Mouse (Mus musculus): Measurements from ENCODE around the gene Lrrc58. TPM values are rescaled to one million over a fixed set of nuclear protein-coding genes. Genes with fewer than 3 reads are reported as not detected.

Lrrc58 gene
- total RNA-seq (2023), result 22.0 and 30.0 TPM in 2 replicates

DNA sequence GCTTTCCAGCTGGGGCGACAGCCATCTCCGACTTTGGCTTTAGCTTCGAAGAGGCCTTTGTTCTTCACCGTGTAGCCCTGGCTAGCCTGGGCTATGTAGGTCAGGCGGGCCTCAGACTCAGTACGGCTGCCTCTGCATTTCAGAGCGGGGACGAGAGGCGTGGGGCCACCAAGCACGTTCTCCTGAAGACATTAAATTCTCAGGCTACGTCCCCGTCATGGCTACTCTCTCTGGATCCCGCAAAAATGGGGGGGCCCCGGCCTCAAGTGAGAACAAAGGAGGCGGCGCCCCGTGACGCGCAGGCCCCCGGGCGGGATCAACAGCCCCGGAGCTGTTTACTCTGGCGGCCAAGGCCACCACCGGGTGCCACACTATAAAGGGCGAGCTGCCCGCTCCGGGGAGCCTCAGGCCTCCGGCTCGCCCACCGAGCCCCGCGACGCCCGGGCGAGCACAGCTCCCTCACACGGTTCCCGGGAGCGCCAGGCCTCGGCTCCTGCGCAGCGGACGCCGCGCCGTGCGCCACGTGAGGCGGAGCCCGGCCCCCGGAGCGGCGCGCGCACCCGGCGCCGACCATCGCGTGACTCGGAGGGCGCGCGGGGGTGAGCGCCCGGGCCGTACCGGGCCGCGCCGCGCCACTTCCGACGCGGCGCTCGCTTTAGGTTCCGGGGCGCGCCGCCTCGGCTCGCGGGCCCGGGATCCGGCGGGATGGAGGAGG lies at the start of gene Lrrc58:
Gene Lrrc58 (plus strand): TSS at position 599 of the 715 bp plus-strand sequence.

DNA sequence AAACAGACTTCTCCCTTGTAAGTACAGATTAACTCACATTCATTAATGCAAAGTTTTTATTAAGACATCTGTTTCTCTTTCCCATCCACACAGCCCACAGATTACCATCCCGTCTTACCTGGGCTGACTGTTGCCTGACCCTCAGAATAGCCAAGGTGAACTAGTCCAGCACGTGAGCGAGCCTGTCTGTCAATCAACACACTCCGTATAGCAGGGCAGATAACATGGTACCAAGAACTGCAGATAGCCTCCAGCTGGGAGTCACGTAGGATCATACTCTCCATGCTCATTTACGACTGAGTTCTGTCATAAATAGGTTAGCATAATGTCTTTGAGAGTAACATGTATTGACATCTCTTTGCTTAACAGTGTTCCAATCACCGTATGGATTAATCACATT lies 7.2 kb upstream of the Lrrc58 start, which contains the start of gene Gm36028:
Gene Gm36028 (minus strand): TSS at position 118 of the 400 bp plus-strand sequence.

DNA sequence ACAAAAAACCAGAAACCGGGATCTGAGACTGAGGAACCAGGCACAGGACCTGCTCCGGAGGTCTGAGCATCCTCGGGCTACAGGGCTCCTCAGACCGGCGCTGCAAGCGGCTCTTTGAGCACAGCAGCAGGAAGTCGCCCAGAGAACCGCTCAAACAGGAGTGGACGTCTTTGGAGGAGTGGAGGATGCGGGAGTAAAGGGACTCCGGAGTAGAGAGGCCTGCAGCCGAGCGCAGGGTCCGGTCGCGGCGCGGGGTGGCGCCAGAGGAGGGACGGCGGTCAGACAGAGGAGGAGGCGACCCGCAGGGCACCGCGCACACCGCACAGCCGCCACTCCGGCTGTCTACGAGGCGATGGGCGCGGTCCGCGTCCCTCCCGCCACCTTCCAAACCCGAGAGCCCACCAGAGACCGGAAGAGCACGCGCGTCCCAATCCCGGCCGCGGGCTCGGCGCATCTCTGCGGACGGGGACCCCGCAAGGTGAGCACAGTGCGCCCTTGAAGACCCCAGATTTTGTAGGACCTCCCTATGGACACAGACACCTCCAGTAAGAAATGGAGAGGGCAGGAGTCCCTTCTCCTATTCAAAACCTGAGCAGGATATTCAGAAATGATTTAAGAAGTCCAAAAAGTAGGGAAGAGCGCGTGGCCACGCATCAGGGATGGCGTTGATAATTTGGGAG lies 48.1 kb downstream of the Lrrc58 start, which contains the start of gene Gpr156:
Gene Gpr156 (plus strand): TSS at position 359 of the 680 bp plus-strand sequence.

Other genes with a start within 250 kb of the Lrrc58 start
- 14.0 and 26.4 TPM in 2 replicates for gene Ndufb4, start 213.9 kb upstream of the Lrrc58 start, total RNA-seq (2023)
- 0.35 TPM in 1 of 2 replicates, not detected in the other for gene Fstl1, start 91.5 kb upstream of the Lrrc58 start, total RNA-seq (2023)
- gene Gm36028, start 7.2 kb upstream of the Lrrc58 start, total RNA-seq (2023), result not detected in 2 replicates
- not detected in 2 replicates for gene Gpr156, start 48.1 kb downstream of the Lrrc58 start, total RNA-seq (2023)
- gene Gsk3b, start 220.6 kb downstream of the Lrrc58 start, total RNA-seq (2023), result 77.3 and 99.9 TPM in 2 replicates